Mouse (Mus musculus) CD4-positive, CD25-positive, alpha-beta regulatory T cell, adult 2 months (primary cell): Measurements from ENCODE around the gene En1.

Experiments
- DNase-seq: peaks from one replicate; pipeline ENCODE4 v3.0.0-alpha.2; 2012; ENCODE audit warnings: low read depth, low spot score

Gene En1

GRCm38 (mm10) chr1:120627622-120628001 lies 25.4 kb downstream of the En1 start:
- no peak for DNase-seq

GRCm38 (mm10) chr1:120628821-120629220 lies 26.6 kb downstream of the En1 start:
- no peak for DNase-seq

GRCm38 (mm10) chr1:120643380-120643779 lies 41.2 kb downstream of the En1 start:
- no peak for DNase-seq

- no peak for DNase-seq
Measured at GRCm38 (mm10) chr1:120643848-120644711, 41.9 kb downstream of the En1 start.

- no peak for DNase-seq
Measured at GRCm38 (mm10) chr1:120644755-120645154, 42.5 kb downstream of the En1 start.

- no peak for DNase-seq
Measured at GRCm38 (mm10) chr1:120650068-120650467, 47.9 kb downstream of the En1 start.

GRCm38 (mm10) chr1:120651997-120652396 lies 49.8 kb downstream of the En1 start:
- DNase-seq = no peak

GRCm38 (mm10) chr1:120654950-120655396 lies 52.8 kb downstream of the En1 start:
- no peak for DNase-seq
